Mouse (Mus musculus) MEL (cell line): ENCODE data around the gene Dda1. TPM values are rescaled to one million over a fixed set of nuclear protein-coding genes. Genes with fewer than 3 reads are reported as not detected.

Experiments used
- DNase-seq: peaks from one replicate; pipeline ENCODE4 v3.0.0; 2011; ENCODE audit warnings: low read depth, low spot score
- H3K27ac ChIP-seq: 2 replicates; pipeline ENCODE4 v1.5.1; 2012; ENCODE audit warnings: low read depth, mild to moderate bottlenecking, control low read depth, low read length, moderate library complexity; ENCODE audit not compliant: control insufficient read depth
- H3K27me3 ChIP-seq, 2 experiments: fragments of 150-350 bp in 1 of 2; sonication (generic) in 1 of 2; 2 replicates each; pipeline ENCODE4 v1.6.1; 2012; ENCODE audit warnings: low read length in 2 of 2, mild to moderate bottlenecking in 2 of 2, improper control_type of control experiment in 1 of 2, moderate library complexity in 1 of 2; ENCODE audit not compliant: insufficient read depth in 2 of 2, control insufficient read depth in 1 of 2
- H3K36me3 ChIP-seq, 2 experiments: 2 replicates each; pipeline ENCODE4 v1.6.1; 2012 to 2014; ENCODE audit warnings: low read length in 2 of 2, improper control_type of control experiment in 1 of 2, inconsistent platforms in 1 of 2, mild to moderate bottlenecking in 1 of 2; ENCODE audit not compliant: insufficient read depth in 2 of 2, control insufficient read depth in 1 of 2
- H3K4me1 ChIP-seq, 2 experiments: fragments of 150-350 bp in 1 of 2; sonication (generic) in 1 of 2; 2 replicates each; pipeline ENCODE4 v1.6.1; 2012; ENCODE audit warnings: low read length in 2 of 2, improper control_type of control experiment in 1 of 2, mild to moderate bottlenecking in 1 of 2; ENCODE audit not compliant: insufficient read depth in 2 of 2, control insufficient read depth in 1 of 2
- H3K4me3 ChIP-seq, 2 experiments: fragments of 150-350 bp in 1 of 2; sonication (generic) in 1 of 2; 2 replicates each; pipeline ENCODE4 v1.5.1; 2012; ENCODE audit warnings: low read depth in 2 of 2, low read length in 2 of 2, mild to moderate bottlenecking in 2 of 2, moderate library complexity in 2 of 2, control low read depth in 1 of 2, improper control_type of control experiment in 1 of 2; ENCODE audit not compliant: control insufficient read depth in 1 of 2, insufficient read depth in 1 of 2
- H3K79me2 ChIP-seq: 2 replicates; pipeline ENCODE4 v1.6.1; 2012; ENCODE audit warnings: mild to moderate bottlenecking, low read length, moderate library complexity; ENCODE audit not compliant: control insufficient read depth, poor library complexity, insufficient read depth
- H3K9ac ChIP-seq: 2 replicates; pipeline ENCODE4 v1.6.1; 2012; ENCODE audit warnings: low read depth, mild to moderate bottlenecking, control low read depth, low read length, moderate library complexity; ENCODE audit not compliant: control insufficient read depth, poor library complexity, severe bottlenecking
- H3K9me3 ChIP-seq: fragments of 150-350 bp; sonication (generic); replicated peaks from 2 replicates; pipeline ENCODE4 v1.6.1; 2012; ENCODE audit warnings: mild to moderate bottlenecking, low read length, improper control_type of control experiment, moderate library complexity; ENCODE audit not compliant: insufficient read depth
- CTCF ChIP-seq, 3 experiments: IDR thresholded peaks in 2 of 3; conservative IDR thresholded peaks in 1 of 3; 2 replicates each; pipeline ENCODE4 v1.5.1; 2011 to 2012; ENCODE audit warnings: low read length in 3 of 3, low read depth in 2 of 3, mild to moderate bottlenecking in 2 of 3, improper control_type of control experiment in 1 of 3, inconsistent platforms in 1 of 3, mixed read lengths in 1 of 3, moderate library complexity in 1 of 3; ENCODE audit not compliant: control insufficient read depth in 1 of 3, insufficient read depth in 1 of 3, poor library complexity in 1 of 3, severe bottlenecking in 1 of 3
- E2F4 ChIP-seq: IDR thresholded peaks from 2 replicates; pipeline ENCODE4 v1.6.1; 2011; ENCODE audit warnings: low read depth, low read length, improper control_type of control experiment, borderline replicate concordance
- GABPA ChIP-seq: IDR thresholded peaks from 2 replicates; pipeline ENCODE4 v1.6.1; 2012; ENCODE audit warnings: low read depth, mild to moderate bottlenecking, inconsistent platforms, low read length, improper control_type of control experiment, moderate library complexity
- HCFC1 ChIP-seq: IDR thresholded peaks from 2 replicates; pipeline ENCODE4 v1.6.1; 2012; ENCODE audit warnings: low read depth, mild to moderate bottlenecking, inconsistent platforms, low read length, improper control_type of control experiment, moderate library complexity
- MAX ChIP-seq: IDR thresholded peaks from 2 replicates; pipeline ENCODE4 v1.6.1; 2011; ENCODE audit warnings: low read length, improper control_type of control experiment
- MXI1 ChIP-seq: IDR thresholded peaks from 2 replicates; pipeline ENCODE4 v1.6.1; 2011; ENCODE audit warnings: mild to moderate bottlenecking, low read depth, low read length, improper control_type of control experiment
- MYC ChIP-seq: IDR thresholded peaks from 2 replicates; pipeline ENCODE4 v1.6.1; 2011; ENCODE audit warnings: low read depth, mild to moderate bottlenecking, low read length, improper control_type of control experiment, moderate library complexity
- NELFE ChIP-seq: IDR thresholded peaks from 2 replicates; pipeline ENCODE4 v1.6.1; 2011; ENCODE audit warnings: low read depth, low read length, improper control_type of control experiment
- POLR2AphosphoS2 ChIP-seq: IDR thresholded peaks from 2 replicates; pipeline ENCODE4 v1.6.1; 2011; ENCODE audit warnings: low read length, improper control_type of control experiment
- RCOR1 ChIP-seq: IDR thresholded peaks from 2 replicates; pipeline ENCODE4 v1.6.1; 2012; ENCODE audit warnings: low read depth, mild to moderate bottlenecking, inconsistent platforms, low read length, improper control_type of control experiment
- SIN3A ChIP-seq: IDR thresholded peaks from 2 replicates; pipeline ENCODE4 v1.6.1; 2012; ENCODE audit warnings: low read length, improper control_type of control experiment, inconsistent platforms
- TAL1 ChIP-seq: IDR thresholded peaks from 2 replicates; pipeline ENCODE4 v1.6.1; 2012; ENCODE audit warnings: mild to moderate bottlenecking, inconsistent platforms, low read length, moderate library complexity, mixed read lengths
- ZKSCAN1 ChIP-seq: IDR thresholded peaks from 2 replicates; pipeline ENCODE4 v1.6.1; 2012; ENCODE audit warnings: low read depth, mild to moderate bottlenecking, inconsistent platforms, low read length, improper control_type of control experiment, moderate library complexity
- polyA plus RNA-seq, 2 experiments: library from polyadenylated mRNA; stranded (reverse) in 1 of 2; unstranded in 1 of 2; fragments of >175 nt in 1 of 2; fragments of >200 nt in 1 of 2; gene quantifications; 2 replicates each; pipeline versions ENCODE4 v1.2.1 to v1.2.4; 2012; ENCODE audit warnings: low replicate concordance in 2 of 2, low read depth in 1 of 2; ENCODE audit not compliant: insufficient read length in 2 of 2, insufficient read depth in 1 of 2, missing spikeins in 1 of 2
- total RNA-seq: library from RNA; depleted of rRNA; stranded (reverse); fragments of 300-350 nt; gene quantifications from 2 replicates; pipeline ENCODE4 v1.2.3, GENCODE M21; 2012

Gene Dda1
- total and polyA plus RNA-seq, 3 experiments: 59.6 to 110 TPM; not detected in 1

DNA sequence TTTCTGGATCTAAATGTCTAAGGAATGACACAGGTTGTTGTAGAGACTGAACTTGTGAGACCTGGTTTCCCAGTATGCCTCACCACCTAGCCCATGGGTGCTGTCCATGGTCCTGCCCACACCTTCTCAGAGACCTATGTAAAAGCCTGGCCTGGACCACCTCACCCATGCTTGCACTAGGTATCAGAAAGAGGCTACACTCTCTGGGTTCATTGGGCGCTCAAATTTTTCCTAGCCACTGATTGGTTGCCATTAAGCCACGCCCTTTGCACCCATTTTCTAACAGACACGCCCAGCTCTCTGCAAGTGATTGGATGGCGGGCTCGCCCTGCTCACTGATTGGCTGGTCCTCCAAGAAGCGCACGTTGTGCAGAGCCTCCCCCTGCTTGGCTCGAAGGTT lies 14.9 kb downstream of the Dda1 start:
- H3K27ac ChIP-seq: no peak overlapping the region
- DNase-seq: peak; percentile 87
- H3K4me3 ChIP-seq: no peak overlapping the region
- no peak overlapping the region for H3K9ac ChIP-seq
- H3K9me3 ChIP-seq: no peaks in the 10 kb centered on the region
- TF ChIP-seq RCOR1 (no peak), SIN3A (peak; percentile 95), ZKSCAN1 (no peak), MXI1 (peak; percentile 90), HCFC1 (peak; percentile 41; the same call in 1 of the 2 replicates), MAX (peak; percentile 49; the same call in 1 of the 2 replicates), NELFE (no peak)
- H3K4me1 ChIP-seq: peaks cover 0 to 6% of the 10 kb centered on the region in 2 experiments; a peak in 2 of 4 replicates
- no peaks in the 10 kb centered on the region for H3K27me3 ChIP-seq
- H3K36me3 ChIP-seq: no peaks in the 10 kb centered on the region
- H3K79me2 ChIP-seq: peaks cover 7% of the 10 kb centered on the region

DNA sequence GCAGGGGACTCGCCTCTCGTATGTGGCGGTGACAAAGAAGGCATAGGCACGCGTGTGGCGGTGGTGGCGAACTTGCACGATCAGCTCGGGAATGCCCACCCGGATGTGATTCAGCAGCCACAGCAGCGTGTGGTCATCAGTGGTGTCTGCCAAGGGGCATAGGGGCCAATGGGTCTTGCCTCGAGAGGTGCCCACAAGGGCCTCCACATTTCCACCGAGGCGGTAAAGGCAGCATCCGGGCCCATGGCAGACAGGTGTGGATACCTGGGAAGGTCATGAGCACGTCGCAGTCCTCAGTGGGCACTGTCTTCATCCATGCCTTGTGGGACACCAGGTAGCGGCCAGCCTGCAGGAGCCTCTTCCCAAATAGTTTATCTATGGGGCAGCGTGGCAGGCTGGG lies 15.7 kb downstream of the Dda1 start:
- Histone ChIP-seq H3K27ac (no peak overlapping the region), H3K9me3 (no peaks in the 10 kb centered on the region), H3K79me2 (peaks cover 13% of the 10 kb centered on the region), H3K4me3 (no peak overlapping the region), H3K27me3 (no peaks in the 10 kb centered on the region), H3K9ac (no peak overlapping the region), H3K36me3 (no peaks in the 10 kb centered on the region), H3K4me1 (peaks cover 0 to 6% of the 10 kb centered on the region in 2 experiments; a peak in 2 of 4 replicates)
- no peak for DNase-seq
- TF ChIP-seq POLR2AphosphoS2 (no peak), SIN3A (no peak), GABPA (no peak), E2F4 (no peak), TAL1 (no peak), MYC (no peak), CTCF (IDR thresholded peaks at IDR 0.05 in 2 of 3, conservative IDR thresholded peaks at IDR 0.05 in 1 of 3; ENCODE audit: control insufficient read depth in 1 of 3, insufficient read depth in 1 of 3, low read depth in 2 of 3, low read length in 3 of 3, poor library complexity in 1 of 3, severe bottlenecking in 1 of 3) (no peak)
